Mouse (Mus musculus): ENCODE results near the gene Ctso.

The Ctso gene

GRCm38 (mm10) chr3:81932141-81933101 lies at the start of gene Ctso:
Gene Ctso (plus strand): TSS chr3:81932601.
- peak; percentile 70 for DNase-seq (ENCODE audit: low spot score)

DNA sequence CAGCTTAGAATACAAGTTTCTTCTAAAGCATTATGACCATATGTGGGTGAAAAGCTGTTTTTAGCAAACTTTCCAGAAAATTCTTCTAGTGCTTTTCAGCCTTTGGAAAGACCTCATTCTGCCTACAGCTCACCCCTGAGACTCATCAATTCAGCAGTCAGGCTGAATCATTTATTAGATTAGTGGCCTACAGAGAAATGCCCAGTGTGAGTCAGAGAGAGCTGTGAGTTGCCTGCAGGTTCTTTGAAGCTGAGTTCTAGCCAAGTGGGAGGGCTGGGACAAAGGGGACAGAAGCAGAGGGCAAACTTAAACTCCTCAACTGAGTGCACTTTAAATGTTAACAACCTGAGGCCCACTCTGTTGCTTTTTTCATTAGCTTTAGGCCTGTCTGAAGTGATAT lies 48.5 kb upstream of the Ctso start:
- no peak for DNase-seq (ENCODE audit: low spot score)

DNA sequence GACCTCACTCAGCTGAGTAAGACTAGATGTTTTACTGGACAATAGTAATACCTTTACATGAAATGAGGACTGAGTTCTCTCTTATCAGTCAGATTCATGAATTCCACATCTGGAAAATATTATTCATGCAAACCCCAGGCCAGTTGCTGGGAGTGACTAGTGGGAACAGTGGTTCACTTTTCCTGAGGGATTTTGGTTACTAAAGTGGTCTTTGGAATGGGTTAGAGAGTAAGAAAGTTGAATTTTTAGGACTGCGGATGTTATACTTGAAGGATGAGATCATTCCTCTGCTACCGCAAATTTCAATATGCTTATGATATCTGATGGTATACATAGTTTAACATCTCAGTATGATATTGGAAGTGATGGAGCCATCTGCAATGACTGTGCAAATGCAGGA lies 46.8 kb upstream of the Ctso start:
- DNase-seq (ENCODE audit: low spot score): no peak

GRCm38 (mm10) chr3:81889137-81889536 lies 43.3 kb upstream of the Ctso start:
- DNase-seq (ENCODE audit: low spot score): no peak

DNA sequence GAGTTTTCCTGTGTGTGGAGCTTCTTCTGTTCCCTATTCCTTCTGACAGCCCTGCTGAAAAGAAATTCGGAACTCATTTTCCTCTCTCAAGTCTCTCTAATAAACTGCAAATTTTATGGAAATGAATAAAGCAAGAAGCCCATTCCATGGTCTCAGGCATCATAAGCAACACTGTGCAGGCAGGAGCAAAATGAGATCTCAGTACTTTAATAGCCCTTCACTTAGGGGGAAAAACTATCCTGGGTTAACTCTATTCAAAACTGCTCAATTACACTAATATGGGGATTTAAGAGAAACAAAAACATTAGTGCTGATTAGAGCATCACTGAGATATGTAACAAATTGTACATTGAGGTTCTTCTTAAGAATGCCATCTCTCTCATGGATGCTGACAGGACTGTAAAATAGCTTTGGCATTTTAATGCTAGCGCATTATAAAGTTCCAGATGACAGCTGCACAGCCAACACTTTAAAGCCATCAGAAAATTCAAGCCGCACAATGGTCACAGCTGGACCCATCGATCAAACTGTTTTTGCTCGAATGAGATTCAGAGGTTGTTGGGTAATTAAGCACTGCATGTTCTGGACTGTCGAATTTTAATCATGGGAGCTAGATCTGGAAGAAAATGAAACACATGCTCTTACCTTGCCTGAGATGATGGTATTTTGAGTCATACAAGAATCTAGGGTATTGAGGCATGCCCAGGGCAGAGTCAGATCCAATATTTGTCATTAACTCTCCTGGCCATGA lies 21.9 kb upstream of the Ctso start:
- DNase-seq (ENCODE audit: low spot score): no peak

- DNase-seq (ENCODE audit: low spot score): no peak
These were observed 16.2 kb upstream of the Ctso start for GRCm38 (mm10) chr3:81916030-81916686.

DNA sequence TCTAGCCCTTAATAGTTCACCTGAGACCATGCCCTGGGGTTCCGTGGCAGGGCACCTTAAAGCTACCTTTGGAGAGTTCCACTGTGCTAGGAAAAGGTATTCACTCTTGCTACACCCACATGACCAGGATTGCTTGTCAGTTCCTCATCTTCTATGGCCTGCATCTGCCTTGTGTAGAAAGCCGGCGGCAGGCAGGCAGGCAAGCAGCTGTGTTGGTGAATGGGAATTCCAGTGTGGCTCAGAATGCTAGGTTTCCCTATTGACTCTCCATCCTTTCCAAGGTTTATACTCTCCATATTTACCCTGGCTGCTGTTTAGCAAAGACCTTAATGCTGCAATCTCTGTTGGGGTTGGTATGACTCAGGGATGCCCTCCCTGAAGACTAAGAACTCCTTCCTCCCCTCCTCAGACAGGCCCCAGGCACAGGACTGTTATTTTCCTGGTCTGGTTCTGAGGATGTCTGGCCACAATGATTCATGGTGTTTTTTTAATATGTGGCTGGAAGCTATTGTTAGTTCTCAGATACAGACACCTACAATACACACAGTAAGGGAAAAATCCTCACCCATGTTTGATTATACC lies 15.0 kb upstream of the Ctso start:
- no peak for DNase-seq (ENCODE audit: low spot score)

DNA sequence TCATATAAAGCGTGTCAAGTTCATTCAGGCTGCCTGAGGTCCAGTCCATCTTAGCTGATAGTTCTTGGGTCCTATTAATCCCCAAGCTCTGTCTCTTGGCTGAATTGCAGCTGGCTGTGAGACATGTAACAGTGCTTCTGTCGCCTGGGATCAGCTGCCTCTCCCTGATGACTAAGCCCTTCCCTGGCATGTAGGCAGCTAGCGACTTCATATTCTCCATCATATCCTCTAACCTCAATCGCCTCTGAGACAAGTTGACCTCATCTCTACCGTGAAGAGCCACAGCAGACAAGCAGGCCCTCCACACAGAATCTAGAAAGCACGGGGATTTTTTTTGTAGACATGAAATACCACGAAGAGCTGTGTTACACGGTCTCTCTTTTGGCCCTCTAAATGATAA lies 14.2 kb upstream of the Ctso start:
- no peak for DNase-seq (ENCODE audit: low spot score)

GRCm38 (mm10) chr3:81919681-81920080 lies 12.7 kb upstream of the Ctso start:
- DNase-seq (ENCODE audit: low spot score): no peak

DNA sequence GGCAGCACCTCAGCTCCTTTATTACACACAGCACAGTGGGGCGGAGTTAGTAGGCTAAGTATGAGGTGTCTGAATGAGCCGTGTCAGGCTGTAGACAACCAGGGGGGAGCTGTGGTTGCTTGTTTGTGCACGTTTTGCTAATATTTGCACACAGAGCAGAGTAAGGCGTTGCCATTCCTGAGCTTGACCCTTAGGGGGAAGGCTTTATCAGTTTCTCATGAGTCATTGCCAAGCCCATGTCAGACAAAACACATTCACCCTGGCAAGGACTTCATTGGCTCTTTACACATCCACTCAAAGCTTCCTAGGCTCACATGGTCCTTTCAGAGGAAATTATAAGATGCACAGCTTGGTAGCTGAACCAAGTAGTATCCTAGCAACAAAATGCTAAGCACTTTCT lies 9.5 kb upstream of the Ctso start:
- DNase-seq (ENCODE audit: low spot score): no peak

DNA sequence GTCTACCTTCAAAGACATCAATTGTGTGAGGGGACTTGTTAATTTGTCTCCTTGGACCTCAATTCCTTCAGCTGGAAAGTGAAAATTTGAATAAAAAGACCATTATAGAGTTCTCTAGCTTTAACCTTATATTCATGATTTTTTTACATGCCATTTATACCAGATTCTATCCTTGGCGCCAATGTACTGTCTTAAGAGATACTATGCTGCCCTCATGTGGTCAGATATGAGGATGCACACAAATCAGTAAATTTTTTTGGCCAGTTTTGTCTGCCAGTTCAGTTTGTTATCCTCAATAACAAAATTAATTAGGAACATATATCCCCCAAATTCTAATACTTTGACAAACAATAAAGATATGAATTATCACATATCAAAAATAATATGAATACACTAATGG lies 7.5 kb upstream of the Ctso start:
- peak; percentile 30 for DNase-seq (ENCODE audit: low spot score)

DNA sequence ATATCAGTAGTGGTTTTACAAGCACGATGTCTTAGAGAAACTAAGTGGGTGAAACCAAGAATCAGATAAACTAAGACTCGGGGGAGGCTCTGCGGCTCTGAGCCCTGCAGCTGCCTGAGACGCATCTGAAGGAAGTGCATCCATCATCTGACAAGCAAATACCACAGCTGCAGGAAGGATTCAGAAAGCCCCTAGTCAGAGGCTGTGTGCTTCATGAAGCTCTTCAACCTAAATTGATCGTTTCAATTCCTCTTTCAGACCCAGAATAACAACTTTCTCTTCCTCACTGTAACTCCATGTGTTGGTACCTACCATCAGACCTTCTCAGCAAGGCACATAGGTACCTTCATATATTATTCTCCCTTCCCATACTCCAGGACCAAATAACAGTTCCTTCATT lies 6.5 kb upstream of the Ctso start:
- DNase-seq (ENCODE audit: low spot score): no peak

- no peak for DNase-seq (ENCODE audit: low spot score)
These were observed 5.6 kb upstream of the Ctso start for GRCm38 (mm10) chr3:81926764-81927325.

DNA sequence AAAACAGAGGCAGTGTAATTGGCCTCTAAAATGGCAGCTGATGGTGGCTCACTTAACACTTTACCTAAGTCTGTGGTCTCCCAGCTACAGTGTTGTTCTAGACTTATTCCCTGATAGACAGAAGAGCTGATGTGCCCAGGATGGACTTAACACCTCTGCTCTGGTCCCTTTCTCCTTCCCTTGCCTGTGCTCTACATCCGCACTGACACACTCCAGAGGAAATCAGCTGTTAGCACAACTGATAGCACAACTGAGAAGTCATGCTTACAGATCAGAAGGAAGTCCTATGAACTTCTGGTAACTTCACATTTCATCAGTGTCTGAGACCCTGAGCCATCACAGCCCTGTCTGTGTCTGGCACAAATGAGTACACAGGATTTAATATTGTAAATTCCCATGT lies 3.3 kb upstream of the Ctso start:
- no peak for DNase-seq (ENCODE audit: low spot score)

DNA sequence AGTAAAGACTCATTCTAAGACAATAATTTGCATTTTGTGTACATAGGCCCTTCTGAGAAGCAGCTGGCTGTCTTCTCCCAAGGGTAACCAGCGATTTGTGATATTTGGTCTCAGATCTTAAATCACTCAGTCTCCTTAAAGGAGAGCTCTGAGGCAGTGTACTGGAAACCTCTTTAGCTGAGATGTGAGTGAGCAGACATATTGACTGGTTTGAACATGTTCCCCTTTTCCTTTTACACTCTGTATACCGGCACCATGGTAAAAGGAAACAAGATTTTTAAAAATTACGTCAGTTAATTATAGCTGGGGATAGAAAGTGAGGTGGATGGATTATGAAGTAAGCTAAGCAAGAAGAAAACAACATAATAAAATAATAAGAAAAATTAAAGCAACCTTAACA lies 706 bp upstream of the Ctso start:
- DNase-seq (ENCODE audit: low spot score): no peak

GRCm38 (mm10) chr3:81933348-81933747 lies 947 bp downstream of the Ctso start:
- DNase-seq (ENCODE audit: low spot score): no peak

DNA sequence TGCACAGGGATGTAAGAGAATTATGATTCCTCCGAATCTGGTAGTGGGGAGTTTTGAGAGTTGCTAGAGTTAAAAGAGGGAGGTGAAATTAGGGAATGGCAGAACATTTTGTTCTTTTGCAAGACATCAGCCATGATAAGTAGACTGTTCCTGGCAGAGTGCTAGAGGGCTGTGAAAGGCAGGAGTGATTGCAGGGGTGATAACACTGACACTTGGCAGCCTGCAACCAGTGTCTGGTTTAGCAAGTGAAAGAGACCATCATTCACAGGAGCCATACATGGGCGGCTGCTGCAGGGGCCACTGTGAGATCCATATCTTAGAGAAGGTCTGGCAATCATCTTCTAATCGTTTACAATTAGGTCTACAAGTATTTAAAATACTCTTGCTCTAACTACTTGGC lies 6.5 kb downstream of the Ctso start:
- no peak for DNase-seq (ENCODE audit: low spot score)

GRCm38 (mm10) chr3:81942341-81942740 lies 9.9 kb downstream of the Ctso start:
- DNase-seq (ENCODE audit: low spot score): no peak

DNA sequence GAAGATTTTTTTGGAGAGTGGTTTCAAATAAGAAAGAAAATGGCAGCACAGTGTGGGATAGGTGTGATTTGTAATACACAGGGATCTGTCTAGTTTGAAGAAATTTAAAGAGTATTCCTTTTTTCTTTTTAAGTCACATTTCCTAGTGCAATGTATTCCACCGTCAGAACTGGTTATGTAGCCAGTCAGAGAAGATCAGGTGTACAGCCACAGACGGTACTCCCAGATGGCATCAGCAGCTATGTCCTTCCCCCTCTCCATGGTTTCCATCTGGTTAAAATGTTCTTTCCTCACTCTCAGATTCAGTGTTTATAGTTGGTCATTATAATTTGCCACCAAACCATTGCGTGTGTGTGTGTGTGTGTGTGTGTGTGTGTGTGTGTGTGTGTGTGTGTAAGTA lies 10.7 kb downstream of the Ctso start:
- DNase-seq (ENCODE audit: low spot score): no peak

- DNase-seq (ENCODE audit: low spot score): no peak
These were observed 12.5 kb downstream of the Ctso start for GRCm38 (mm10) chr3:81944851-81945393.

DNA sequence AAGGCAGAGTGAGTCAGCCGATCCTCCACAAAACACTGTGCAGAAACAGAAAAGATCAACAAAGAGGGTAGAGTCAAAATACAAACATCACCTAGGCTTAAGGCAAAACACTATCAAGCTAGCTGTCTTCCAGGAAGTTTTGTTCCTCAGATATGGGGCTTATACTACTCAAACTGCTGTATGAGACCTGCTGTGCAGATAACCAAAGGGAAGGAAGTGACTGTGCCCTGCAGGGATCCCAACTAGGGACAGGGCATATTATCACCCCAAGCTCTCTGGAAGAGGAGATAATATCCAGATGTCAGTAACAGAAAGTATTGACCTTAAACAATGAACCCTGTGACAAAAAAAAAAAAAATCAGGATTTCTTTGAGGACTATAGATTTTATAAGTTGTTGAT lies 16.6 kb downstream of the Ctso start:
- DNase-seq (ENCODE audit: low spot score): no peak

DNA sequence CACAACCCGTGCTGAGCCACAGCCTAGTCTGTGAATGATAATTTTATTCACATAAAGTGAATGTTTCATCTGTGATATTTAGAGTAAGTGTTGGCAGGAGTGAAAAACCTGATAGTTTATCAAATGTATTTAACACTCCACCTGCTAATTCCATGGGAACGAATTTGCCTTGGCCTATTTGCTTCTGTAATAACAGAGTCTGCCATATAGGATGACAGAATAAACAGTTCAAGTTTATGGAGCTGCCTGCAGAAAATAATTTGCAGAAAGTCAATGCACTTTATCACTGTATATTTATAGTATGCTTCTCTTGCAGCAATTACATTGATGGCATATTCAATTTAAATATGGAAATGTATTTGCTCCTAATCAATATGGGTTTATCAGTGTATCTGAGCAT lies 19.4 kb downstream of the Ctso start:
- DNase-seq (ENCODE audit: low spot score): no peak
